Mouse (Mus musculus): ENCODE data around the gene Uxs1.

GRCm38 (mm10) chr1:43798048-43798447 is 29.6 kb downstream of the Uxs1 start:
- TF ChIP-seq CTCF (IDR thresholded peaks at IDR 0.05; ENCODE audit: insufficient read depth, low read length) (no peak), POLR2A (IDR thresholded peaks at IDR 0.05; ENCODE audit: borderline replicate concordance, extremely low read depth, low read depth, low read length) (no peak)

Data from lung, adult 2 months (tissue).